Mouse (Mus musculus): ENCODE results near the gene Orc1. TPM values are rescaled to one million over a fixed set of nuclear protein-coding genes. Genes with fewer than 3 reads are reported as not detected.

Orc1 gene
- polyA plus RNA-seq (2014; fragmentation: Illumina TruSeq; extraction: RNeasy Lipid Tissue Mini Kit (QIAGEN cat#74804)): 7.4 TPM

DNA sequence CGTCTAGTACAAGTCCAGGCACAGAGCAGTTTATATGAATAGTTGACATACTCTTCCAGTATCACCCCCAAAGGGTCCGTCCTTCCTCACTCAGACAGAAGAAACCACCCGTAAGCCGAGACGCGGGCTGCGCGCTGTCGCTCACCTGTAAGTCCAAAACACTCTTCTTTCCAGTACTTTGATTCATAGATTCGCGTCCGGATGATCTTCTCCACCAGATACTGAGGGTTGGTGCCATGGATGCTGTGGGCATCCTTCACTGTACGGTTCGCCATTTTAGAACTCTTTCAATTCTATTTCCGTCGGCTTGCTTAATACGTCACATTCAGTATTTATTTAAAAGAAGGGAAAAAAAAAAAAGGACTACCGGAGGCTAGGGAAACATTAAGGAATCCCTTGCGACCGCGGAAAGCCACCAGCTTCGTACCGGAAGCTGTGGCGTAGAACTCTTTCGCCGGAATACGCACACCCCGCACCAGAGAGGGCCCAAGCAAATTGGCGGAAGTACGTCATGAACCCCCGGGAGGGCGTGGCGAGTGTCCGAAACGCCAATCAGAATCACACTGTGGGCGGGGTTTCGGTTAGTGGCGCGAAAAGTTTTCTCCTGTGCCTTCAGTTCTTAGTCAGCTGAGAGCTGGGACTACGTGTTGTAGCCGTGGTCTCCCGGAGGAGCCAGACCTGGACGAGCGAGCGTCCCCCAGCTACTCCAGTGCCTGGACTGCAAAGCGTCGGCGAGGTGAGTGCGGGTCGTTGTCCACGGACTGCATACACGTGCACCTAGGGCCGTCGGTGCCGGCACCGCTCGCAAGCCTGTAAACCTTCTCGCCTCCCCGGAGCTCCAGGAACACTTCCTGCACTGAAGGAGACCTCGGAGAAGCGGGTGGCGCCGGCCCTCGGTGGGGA is at the start of gene Orc1, which contains the start of gene Prpf38a:
Gene Orc1, plus strand, starts transcription at position 584 of the 903 bp plus-strand sequence.
Gene Prpf38a, minus strand, starts transcription at position 497 of the 903 bp plus-strand sequence.

DNA sequence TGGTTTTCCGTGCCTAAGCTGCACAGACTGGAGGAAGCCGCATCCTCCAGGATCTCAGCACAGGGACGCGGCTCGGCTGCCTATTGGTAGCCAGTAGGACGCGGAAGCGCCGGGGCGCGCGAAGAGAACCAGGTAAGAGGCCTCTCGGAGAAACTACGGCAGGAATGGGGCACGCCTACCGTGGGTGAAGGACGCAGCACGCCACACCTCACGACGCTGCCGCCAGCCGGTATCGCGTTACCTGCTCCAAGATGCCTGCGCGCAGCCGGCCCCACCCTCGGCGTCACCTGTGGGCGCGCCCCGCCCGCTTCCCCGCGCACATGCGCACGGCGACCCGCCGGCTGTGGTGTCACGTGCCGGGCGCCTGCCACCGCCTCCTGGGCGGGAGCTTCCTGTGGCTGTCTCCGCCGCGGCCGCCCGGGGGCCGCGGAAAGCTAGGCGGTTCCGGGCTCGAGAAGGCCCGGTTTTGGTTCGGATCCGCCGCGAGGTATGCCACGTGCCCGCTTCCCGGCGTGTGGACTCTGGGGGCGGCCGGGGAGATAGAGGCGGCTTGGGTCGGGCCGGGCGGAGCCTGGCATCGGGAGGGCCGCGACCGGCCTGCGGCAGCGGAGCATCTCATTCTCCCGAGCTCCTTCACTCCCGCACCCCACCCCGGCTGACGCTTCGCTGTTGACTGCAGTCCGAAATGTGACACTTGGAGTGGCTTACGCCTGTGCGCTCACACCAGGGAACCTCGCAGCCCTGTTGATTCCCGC is 40.5 kb downstream of the Orc1 start, which contains the start of gene Cc2d1b:
Gene Cc2d1b, plus strand, starts transcription at position 354 of the 755 bp plus-strand sequence.

Other genes starting within 250 kb of the Orc1 start
- not detected for gene Shisal2a, start 196.1 kb upstream of the Orc1 start, polyA plus RNA-seq (2014; fragmentation: Illumina TruSeq; extraction: RNeasy Lipid Tissue Mini Kit (QIAGEN cat#74804))
- 9.2 TPM for gene Gpx7, start 172.5 kb upstream of the Orc1 start, polyA plus RNA-seq (2014; fragmentation: Illumina TruSeq; extraction: RNeasy Lipid Tissue Mini Kit (QIAGEN cat#74804))
- 418 TPM for gene Tut4, start 120.0 kb upstream of the Orc1 start, polyA plus RNA-seq (2014; fragmentation: Illumina TruSeq; extraction: RNeasy Lipid Tissue Mini Kit (QIAGEN cat#74804))
- 82.1 TPM for gene Prpf38a, start 87 bp upstream of the Orc1 start, polyA plus RNA-seq (2014; fragmentation: Illumina TruSeq; extraction: RNeasy Lipid Tissue Mini Kit (QIAGEN cat#74804))
- 46.4 TPM for gene Cc2d1b, start 40.5 kb downstream of the Orc1 start, polyA plus RNA-seq (2014; fragmentation: Illumina TruSeq; extraction: RNeasy Lipid Tissue Mini Kit (QIAGEN cat#74804))
- gene 3110021N24Rik, start 140.2 kb downstream of the Orc1 start, polyA plus RNA-seq (2014; fragmentation: Illumina TruSeq; extraction: RNeasy Lipid Tissue Mini Kit (QIAGEN cat#74804)): 0.34 TPM
- 85.1 TPM for gene Zfyve9, start 201.4 kb downstream of the Orc1 start, polyA plus RNA-seq (2014; fragmentation: Illumina TruSeq; extraction: RNeasy Lipid Tissue Mini Kit (QIAGEN cat#74804))